Mouse (Mus musculus) G1E (cell line): ENCODE data around the gene Tab1.

ENCODE experiments used
- CTCF ChIP-seq: IDR thresholded peaks from 2 replicates; pipeline ENCODE4 v1.5.1; 2012; ENCODE audit warnings: low read depth, low read length, inconsistent platforms, mixed read lengths
- TAL1 ChIP-seq: conservative IDR thresholded peaks from 2 replicates; pipeline ENCODE4 v1.6.1; 2012; ENCODE audit warnings: low read depth, low read length, inconsistent platforms, mixed read lengths

- TF ChIP-seq CTCF (no peak), TAL1 (no peak)
These were observed 25.4 kb upstream of the Tab1 start for GRCm38 (mm10) chr15:80107575-80107974.
